Comparison of ENCODE assay signal across 24 mouse cellular contexts in the genomic region with DNA sequence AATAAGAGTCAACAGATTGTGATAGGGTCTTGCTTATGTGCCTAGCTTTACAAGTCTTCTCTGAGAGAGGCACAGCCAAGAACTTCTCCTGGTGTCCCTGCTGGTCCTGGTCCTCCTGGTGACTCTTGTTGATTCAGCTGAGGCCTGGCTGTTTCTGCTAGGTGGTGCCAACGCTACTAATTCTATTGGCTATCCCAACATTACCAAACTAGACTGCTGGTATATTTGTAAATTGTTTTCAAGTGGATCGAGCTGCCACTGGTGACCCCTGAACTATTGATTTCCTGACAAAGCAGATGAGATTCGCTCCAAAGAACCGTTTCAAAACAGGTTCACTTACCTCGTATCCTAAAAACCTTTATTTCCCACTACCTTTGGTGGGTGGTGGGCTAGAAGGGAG. TPM values are rescaled to one million over a fixed set of nuclear protein-coding genes. Genes with fewer than 3 reads are reported as not detected.
"Had no signal": no experiment of that assay in that cellular context is flagged by ENCODE, and none has a peak within 500 bp of the region (broad histone marks: within the 10 kb centered on the region; RNA-seq: fewer than 3 reads in every experiment).

No protein-coding gene starts in this region.

- H3K9me3 ChIP-seq: heart, embryonic 10.5 days; heart, embryonic 12.5 days; hindbrain, embryonic 13.5 days; hindbrain, embryonic 15.5 days; kidney, embryonic 15.5 days; limb, embryonic 13.5 days; limb, embryonic 15.5 days had no signal

- H3K4me1 ChIP-seq: heart, embryonic 10.5 days; heart, embryonic 12.5 days; hindbrain, embryonic 13.5 days; hindbrain, embryonic 15.5 days; kidney, embryonic 15.5 days; limb, embryonic 13.5 days; limb, embryonic 15.5 days had no signal

- H3K9ac ChIP-seq: forebrain, postnatal 0 days; heart, embryonic 12.5 days; hindbrain, embryonic 13.5 days; hindbrain, embryonic 15.5 days; kidney, embryonic 15.5 days; limb, embryonic 13.5 days; limb, embryonic 15.5 days had no signal

- H3K27ac ChIP-seq: heart, embryonic 10.5 days; hindbrain, embryonic 13.5 days; hindbrain, embryonic 15.5 days; hindbrain, postnatal 0 days; kidney, embryonic 15.5 days; kidney, postnatal 0 days; limb, embryonic 13.5 days; limb, embryonic 15.5 days had no signal

- ATAC-seq: forebrain, postnatal 0 days; hindbrain, postnatal 0 days; intestine, embryonic 16.5 days had no signal

- DNase-seq: forebrain, postnatal 0 days; gastrocnemius, postnatal 14 days; gastrocnemius, postnatal 36 days; heart, adult 18-20 months; heart, postnatal 10 days; heart, postnatal 36 days; kidney, adult 11 months; kidney, adult 2 months; kidney, adult 9 months; kidney, postnatal 14 days; kidney, postnatal 36 days; layer of hippocampus, adult 9-11 months; layer of hippocampus, postnatal 36 days; left cerebral cortex, postnatal 4 days had no signal

- H3K27me3 ChIP-seq: heart, embryonic 12.5 days; hindbrain, embryonic 13.5 days; hindbrain, embryonic 15.5 days; kidney, embryonic 15.5 days; limb, embryonic 13.5 days; limb, embryonic 15.5 days had no signal

- H3K4me3 ChIP-seq: heart, embryonic 10.5 days; heart, embryonic 12.5 days; hindbrain, embryonic 13.5 days; hindbrain, embryonic 15.5 days; kidney, embryonic 15.5 days; limb, embryonic 13.5 days; limb, embryonic 15.5 days had no signal

- H3K4me2 ChIP-seq: heart, embryonic 12.5 days; hindbrain, embryonic 13.5 days; hindbrain, embryonic 15.5 days; kidney, embryonic 15.5 days; limb, embryonic 13.5 days; limb, embryonic 15.5 days had no signal

- H3K36me3 ChIP-seq: heart, embryonic 10.5 days; heart, embryonic 12.5 days; hindbrain, embryonic 13.5 days; hindbrain, embryonic 15.5 days; kidney, embryonic 15.5 days; limb, embryonic 13.5 days; limb, embryonic 15.5 days had no signal

RNA-seq across cellular contexts. Expression of a gene that starts 20.7 kb away (rescaled TPM):
- polyA plus RNA-seq: heart, embryonic 10.5 days had no signal
